Mouse (Mus musculus): Measurements from ENCODE around the gene Spi1. TPM values are rescaled to one million over a fixed set of nuclear protein-coding genes. Genes with fewer than 3 reads are reported as not detected.

Gene Spi1
- polyA plus RNA-seq, 1 experiment from 2014 or later, result 2.8 TPM

DNA sequence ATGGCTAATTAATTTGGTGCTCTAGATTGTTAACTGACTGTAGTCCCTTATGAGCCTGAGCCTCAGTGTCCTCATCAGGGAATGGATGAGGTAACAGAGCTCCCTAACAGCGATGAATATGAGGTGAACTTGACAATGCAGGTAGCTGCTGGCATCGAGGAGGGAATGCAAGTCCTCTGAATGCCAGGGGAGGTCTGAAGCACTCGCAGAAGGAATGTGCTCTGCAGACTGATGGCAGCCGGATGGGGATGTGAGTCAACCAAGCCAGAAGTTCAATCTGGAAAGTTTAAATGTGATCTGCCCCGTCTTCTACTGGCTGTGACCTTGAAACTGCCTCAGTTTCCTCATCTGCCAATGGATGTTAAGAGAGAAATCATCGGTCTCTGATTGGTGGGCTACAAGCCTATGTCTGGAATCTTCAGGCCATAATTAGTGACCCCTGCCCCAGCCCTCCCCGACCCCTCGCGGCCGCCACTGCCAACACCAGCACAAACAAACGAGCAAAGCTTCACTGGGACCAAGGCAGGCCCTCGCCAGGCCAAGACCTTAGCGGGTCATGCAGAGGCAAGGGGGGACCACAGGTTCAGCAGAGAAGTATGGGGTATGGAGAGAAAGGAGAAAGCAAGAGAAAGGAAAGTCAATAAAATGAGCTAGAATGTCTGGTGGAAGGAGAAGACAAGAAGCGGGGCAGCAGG, 12.7 kb upstream of the Spi1 start:
- peak; percentile 11 for ATAC-seq
- WGBS, result 12% methylated on average over 14 of the region's 14 CpGs
- peak overlapping the region; percentile 84 for H3K9ac ChIP-seq
- H3K4me2 ChIP-seq, result peak overlapping the region; percentile 88
- H3K4me1 ChIP-seq, result peaks cover 30% of the 10 kb centered on the region
- H3K9me3 ChIP-seq (replicated peaks), result no peaks in the 10 kb centered on the region
- peak overlapping the region; percentile 69 for H3K4me3 ChIP-seq
- H3K27me3 ChIP-seq, result no peaks in the 10 kb centered on the region
- H3K36me3 ChIP-seq (ENCODE audit: poor library complexity, severe bottlenecking), result peaks cover 21% of the 10 kb centered on the region
- peak overlapping the region; percentile 73 for H3K27ac ChIP-seq

DNA sequence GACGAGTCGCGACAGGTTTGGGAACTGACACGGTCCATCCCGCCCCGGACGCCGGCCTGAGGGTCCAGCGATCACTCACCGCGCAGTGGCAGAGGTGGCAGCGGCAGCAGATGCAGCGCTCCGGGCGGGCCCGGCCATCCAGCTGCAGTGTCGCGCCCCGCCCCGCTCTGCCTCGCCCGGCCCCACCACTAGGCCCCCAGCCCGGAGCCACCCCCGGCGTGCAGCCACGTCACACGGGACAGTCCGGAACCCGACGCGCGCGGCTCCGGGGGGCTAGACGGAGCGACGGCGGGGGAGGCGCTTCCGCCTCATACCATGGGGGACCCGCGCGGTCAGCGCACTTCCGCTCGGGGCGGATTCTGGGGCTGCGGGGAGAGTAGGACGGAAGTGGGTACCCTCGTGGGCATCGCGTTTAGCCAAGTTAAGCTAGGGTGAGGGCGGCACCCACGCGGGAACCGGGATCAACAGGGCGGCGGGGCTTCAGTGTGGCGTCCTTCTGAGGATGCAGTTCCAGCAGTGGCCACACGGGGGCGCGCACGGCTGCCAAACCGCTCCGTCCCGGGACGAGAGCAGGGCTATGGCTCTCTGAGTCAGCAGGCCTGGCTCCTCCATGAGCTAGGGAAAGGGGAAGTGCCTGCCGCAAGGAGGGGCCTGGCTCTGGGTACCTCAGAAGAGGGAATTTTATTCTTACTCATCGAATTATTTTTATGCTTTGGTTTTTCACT, 12.0 kb upstream of the Spi1 start, which contains the start of gene Slc39a13:
TSS of gene Slc39a13 (minus strand) at position 342 of the 725 bp plus-strand sequence.
- Histone ChIP-seq H3K27ac (peak within 1 kb of the TSS; percentile 73), H3K9me3 (replicated peaks) (no peaks in the 10 kb centered on the region), H3K27me3 (no peaks in the 10 kb centered on the region), H3K4me1 (peaks cover 30% of the 10 kb centered on the region), H3K4me2 (peak within 1 kb of the TSS; percentile 88), H3K36me3 (ENCODE audit: poor library complexity, severe bottlenecking) (peaks cover 13% of the 10 kb centered on the region), H3K4me3 (peak within 1 kb of the TSS; percentile 69), H3K9ac (peak within 1 kb of the TSS; percentile 84)
- peak; percentile 98 for ATAC-seq
- under 1% methylated on average over 59 of the region's 69 CpGs for WGBS

DNA sequence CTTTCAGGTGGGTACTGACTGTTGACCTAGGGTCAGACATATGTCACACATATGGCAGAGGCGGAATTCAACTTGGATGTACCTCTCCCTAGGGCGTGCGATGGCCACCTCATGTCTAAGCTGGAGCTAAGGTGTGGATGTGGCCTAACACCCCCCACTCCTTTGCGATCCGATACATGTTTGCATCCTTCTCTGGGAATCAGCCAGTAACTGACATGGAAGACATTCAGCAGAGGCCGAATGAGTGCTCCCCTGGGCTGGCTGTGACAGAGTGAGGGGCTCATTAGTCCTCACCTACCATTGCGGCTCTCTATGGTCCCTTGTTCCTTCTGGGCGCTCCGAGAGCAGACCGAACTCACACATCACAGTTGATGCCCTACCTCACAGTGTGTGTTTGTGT, 11.1 kb upstream of the Spi1 start:
- H3K9ac ChIP-seq, result peak overlapping the region; percentile 84
- H3K27me3 ChIP-seq, result 0 out of 2 replicates have a peak, but pooled peaks cover 3% of the 10 kb centered on the region
- H3K4me1 ChIP-seq, result peaks cover 26% of the 10 kb centered on the region
- H3K4me2 ChIP-seq, result peak overlapping the region; percentile 88
- H3K9me3 ChIP-seq (replicated peaks), result no peaks in the 10 kb centered on the region
- peak overlapping the region; percentile 73; the same call in 1 of the 2 replicates for H3K27ac ChIP-seq
- peak overlapping the region; percentile 69 for H3K4me3 ChIP-seq
- WGBS, result 86% methylated on average over 10 of the region's 10 CpGs
- peaks cover 6% of the 10 kb centered on the region; the same call in 1 of the 2 replicates for H3K36me3 ChIP-seq (ENCODE audit: poor library complexity, severe bottlenecking)
- 0 out of 2 replicates have a peak, but pooled peaks have one; percentile 3 for ATAC-seq

DNA sequence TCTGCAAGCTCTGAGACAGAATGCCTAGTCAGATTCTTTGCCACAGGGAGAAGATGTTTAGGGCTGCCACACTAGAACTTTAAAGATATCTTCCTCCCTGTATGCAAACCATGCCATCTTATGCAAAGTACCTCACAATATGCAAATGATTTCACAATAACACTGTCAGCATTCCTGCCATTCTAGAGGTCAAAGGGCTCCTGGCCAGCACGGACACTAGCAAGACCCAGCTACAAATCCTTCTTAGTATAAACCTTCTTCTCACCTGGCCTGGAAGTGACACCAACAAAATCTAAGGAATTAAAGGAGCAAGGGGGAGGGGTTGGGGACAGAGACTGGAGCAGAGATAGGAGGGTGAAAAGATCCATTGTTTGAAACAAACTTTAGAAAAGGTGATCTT, 10.1 kb upstream of the Spi1 start:
- peaks cover 3% of the 10 kb centered on the region; the same call in 1 of the 2 replicates for H3K36me3 ChIP-seq (ENCODE audit: poor library complexity, severe bottlenecking)
- no peak overlapping the region for H3K4me3 ChIP-seq
- no peak overlapping the region for H3K9ac ChIP-seq
- no peak for ATAC-seq
- no peaks in the 10 kb centered on the region for H3K9me3 ChIP-seq (replicated peaks)
- no peak overlapping the region for H3K4me2 ChIP-seq
- 50% methylated on average over 1 of the region's 1 CpGs for WGBS
- 0 out of 2 replicates have a peak, but pooled peaks cover 3% of the 10 kb centered on the region for H3K27me3 ChIP-seq
- peaks cover 26% of the 10 kb centered on the region for H3K4me1 ChIP-seq
- H3K27ac ChIP-seq, result no peak overlapping the region

DNA sequence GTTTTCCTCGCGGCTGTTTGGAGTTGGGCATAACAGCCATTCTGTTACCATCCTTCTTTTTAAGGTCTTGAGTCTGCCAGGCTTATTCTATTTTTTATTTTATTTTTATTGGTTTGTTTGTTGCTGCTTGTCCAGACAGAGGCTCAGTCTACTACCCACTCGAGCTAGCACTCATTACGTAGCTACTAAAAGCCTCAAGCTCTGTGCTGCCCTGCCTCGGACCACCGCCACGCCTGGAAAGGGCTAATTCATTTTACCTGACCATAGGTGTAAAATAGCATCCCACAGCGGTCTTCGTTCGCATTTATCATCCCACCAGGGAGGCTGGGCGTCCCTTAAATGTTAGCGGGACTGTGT, 4.3 kb upstream of the Spi1 start:
- Histone ChIP-seq H3K27ac (no peak overlapping the region), H3K4me3 (peak overlapping the region; percentile 49), H3K4me1 (peaks cover 14% of the 10 kb centered on the region), H3K4me2 (peak overlapping the region; percentile 87), H3K9me3 (replicated peaks) (no peaks in the 10 kb centered on the region), H3K27me3 (0 out of 2 replicates have a peak, but pooled peaks cover 5% of the 10 kb centered on the region), H3K9ac (peak overlapping the region; percentile 73), H3K36me3 (ENCODE audit: poor library complexity, severe bottlenecking) (no peaks in the 10 kb centered on the region)
- ATAC-seq, result no peak
- 16% methylated on average over 12 of the region's 12 CpGs for WGBS

DNA sequence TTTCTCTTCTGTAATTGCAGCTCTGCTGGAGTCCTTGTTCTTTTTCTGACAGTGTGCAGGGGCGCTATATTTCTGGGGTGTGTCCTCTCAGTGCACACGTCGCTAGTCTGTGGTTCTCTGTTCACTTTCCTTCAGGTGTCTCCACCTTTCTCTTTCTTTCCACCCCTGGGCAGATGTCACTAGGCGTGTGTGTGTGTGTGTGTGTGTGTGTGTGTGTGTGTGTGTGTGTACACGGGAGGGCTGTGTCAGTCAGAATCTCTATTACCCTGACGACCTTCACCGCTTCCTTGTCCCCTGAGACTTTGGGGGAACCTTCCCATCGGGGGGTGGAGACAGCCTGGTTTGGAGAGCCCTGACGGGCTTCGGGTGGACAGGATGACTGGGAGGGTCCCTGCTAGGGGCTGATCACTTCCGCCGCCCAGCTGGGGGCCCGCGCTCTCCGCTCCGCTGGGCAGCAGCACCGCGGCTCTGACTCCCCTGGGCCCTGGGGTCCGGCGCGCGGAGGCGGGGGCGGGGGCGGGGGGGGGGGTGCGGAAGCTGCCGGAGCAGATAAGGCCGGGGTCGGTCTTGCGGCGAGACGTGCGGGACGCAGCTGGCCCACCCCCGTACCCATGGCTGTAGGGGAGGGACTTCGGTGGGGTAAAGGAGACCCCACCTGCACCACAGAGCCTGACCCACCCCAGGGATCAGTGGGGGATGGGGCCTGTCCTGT, 3.7 kb upstream of the Spi1 start:
- Histone ChIP-seq H3K27ac (no peak overlapping the region), H3K9ac (peak overlapping the region; percentile 73), H3K9me3 (replicated peaks) (no peaks in the 10 kb centered on the region), H3K4me3 (peak overlapping the region; percentile 49), H3K4me1 (peaks cover 14% of the 10 kb centered on the region), H3K4me2 (peak overlapping the region; percentile 87), H3K36me3 (ENCODE audit: poor library complexity, severe bottlenecking) (no peaks in the 10 kb centered on the region), H3K27me3 (0 out of 2 replicates have a peak, but pooled peaks cover 5% of the 10 kb centered on the region)
- ATAC-seq, result peak; percentile 81
- 0% methylated on average over 27 of the region's 36 CpGs for WGBS

DNA sequence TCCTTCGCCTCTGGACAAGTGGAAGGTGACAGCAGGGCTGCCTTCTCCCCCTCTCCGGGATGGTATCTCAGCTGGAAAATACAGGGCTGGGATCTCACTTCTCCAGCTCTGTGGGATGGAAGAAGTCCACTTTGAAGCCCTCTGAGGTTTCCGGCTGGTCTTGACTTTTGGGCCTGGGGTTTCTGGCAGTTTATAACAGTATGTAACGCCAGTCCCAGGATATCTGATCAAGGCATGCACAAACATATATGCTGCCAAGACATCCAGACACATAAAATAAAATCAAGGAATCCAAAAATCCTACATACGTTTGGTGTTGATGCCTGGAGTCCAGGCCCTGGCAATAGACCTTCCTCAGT, 3.2 kb upstream of the Spi1 start:
- H3K27ac ChIP-seq, result no peak overlapping the region
- H3K9me3 ChIP-seq (replicated peaks), result no peaks in the 10 kb centered on the region
- ATAC-seq, result no peak
- H3K4me3 ChIP-seq, result peak overlapping the region; percentile 49
- peak overlapping the region; percentile 73 for H3K9ac ChIP-seq
- 36% methylated on average over 5 of the region's 5 CpGs for WGBS
- H3K36me3 ChIP-seq (ENCODE audit: poor library complexity, severe bottlenecking), result no peaks in the 10 kb centered on the region
- H3K4me2 ChIP-seq, result peak overlapping the region; percentile 87
- 0 out of 2 replicates have a peak, but pooled peaks cover 5% of the 10 kb centered on the region for H3K27me3 ChIP-seq
- H3K4me1 ChIP-seq, result peaks cover 14% of the 10 kb centered on the region

DNA sequence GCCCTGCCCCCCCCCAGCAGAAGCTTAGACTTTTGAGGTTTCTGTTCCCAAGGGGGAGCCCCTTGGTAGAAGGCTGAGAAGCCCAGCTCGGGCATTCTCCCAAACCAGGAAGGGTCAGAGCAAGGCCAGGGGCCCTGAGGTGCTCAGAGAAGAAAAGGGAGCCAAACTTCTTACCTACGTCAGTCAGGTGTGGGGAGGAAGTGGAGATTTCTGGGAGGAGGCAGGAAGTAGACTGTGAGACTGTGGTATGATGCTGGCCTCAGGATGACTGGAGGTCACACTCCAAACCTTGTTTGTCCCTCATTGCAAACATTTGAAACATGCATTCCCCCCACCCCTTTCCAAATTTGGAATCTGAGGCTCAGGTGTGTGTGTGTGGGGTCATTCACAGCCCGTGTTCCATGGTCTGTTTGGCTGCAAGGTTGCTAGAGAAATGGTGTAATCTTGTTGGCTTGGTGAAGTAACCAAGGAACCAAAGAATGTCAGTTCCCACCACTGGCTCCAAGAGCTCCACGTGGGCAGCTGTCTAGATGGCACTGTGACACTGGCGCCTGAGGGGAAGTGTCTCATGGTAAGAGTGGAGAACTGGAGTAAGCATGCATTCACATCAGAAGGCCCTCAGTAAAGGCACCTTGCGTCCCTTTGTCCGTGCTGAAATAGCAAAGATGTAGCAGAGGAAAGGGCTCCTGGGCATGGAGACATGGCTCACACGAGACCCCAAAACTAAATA, 1.2 kb upstream of the Spi1 start:
- no peaks in the 10 kb centered on the region for H3K36me3 ChIP-seq (ENCODE audit: poor library complexity, severe bottlenecking)
- no peak overlapping the region for H3K4me3 ChIP-seq
- no peak for ATAC-seq
- 86% methylated on average over 8 of the region's 8 CpGs for WGBS
- peaks cover 14% of the 10 kb centered on the region for H3K4me1 ChIP-seq
- H3K9me3 ChIP-seq (replicated peaks), result no peaks in the 10 kb centered on the region
- no peak overlapping the region for H3K4me2 ChIP-seq
- H3K27me3 ChIP-seq, result 0 out of 2 replicates have a peak, but pooled peaks cover 5% of the 10 kb centered on the region
- no peak overlapping the region for H3K9ac ChIP-seq
- no peak overlapping the region for H3K27ac ChIP-seq

DNA sequence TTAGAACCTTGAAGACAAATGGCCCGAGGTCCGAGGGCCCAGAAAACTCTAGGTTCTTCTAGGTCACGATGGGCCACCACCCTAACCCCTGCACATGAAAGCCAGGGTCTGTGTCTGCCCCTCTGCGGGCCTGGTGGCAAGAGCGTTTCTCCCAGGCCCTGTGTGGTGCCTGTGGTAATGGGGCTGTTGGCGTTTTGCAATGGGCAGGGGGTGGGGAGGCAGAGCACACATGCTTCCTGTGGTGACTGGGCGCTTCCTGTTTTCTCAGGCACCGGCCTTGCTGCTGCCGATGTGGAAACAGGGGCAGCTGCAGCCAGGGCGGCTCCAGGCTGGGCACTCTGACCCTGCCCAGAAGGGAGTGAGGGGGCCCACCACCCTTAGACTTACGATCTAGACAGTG, 654 bp downstream of the Spi1 start:
- 81% methylated on average over 11 of the region's 11 CpGs for WGBS
- H3K9me3 ChIP-seq (replicated peaks), result no peaks in the 10 kb centered on the region
- H3K9ac ChIP-seq, result no peak overlapping the region
- H3K4me3 ChIP-seq, result no peak overlapping the region
- peaks cover 13% of the 10 kb centered on the region for H3K4me1 ChIP-seq
- no peak overlapping the region for H3K27ac ChIP-seq
- 0 out of 2 replicates have a peak, but pooled peaks cover 5% of the 10 kb centered on the region for H3K27me3 ChIP-seq
- ATAC-seq, result no peak
- H3K36me3 ChIP-seq (ENCODE audit: poor library complexity, severe bottlenecking), result no peaks in the 10 kb centered on the region
- no peak overlapping the region for H3K4me2 ChIP-seq

DNA sequence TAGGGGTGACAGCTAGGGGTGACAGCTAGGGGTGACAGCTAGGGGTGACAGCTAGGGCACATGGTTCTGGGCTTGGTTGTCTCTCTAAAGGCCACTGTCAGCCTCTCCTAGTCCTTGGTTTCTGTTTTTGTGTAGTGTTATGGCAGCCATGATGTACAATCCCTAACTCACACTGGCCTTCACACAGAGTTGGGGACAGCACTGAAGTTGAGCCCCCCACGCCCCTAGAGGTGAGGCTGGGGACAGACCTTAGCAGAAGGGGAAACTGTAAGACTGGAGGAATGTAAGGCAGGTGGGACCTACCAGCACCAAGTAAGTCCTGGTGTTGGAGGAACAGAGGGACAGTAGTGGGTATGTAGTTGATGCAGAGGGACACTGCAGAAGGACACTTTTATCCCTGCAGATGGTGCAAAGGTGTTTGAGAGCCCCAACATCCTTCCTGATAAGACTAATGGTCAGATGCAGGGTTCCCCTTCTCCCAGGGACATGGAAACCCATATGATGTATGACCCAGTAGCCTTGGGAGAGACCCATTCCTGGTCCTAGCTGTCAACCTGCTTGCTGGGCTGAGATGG, 1.3 kb downstream of the Spi1 start:
- H3K27me3 ChIP-seq, result 0 out of 2 replicates have a peak, but pooled peaks cover 5% of the 10 kb centered on the region
- H3K4me1 ChIP-seq, result peaks cover 7% of the 10 kb centered on the region
- H3K4me3 ChIP-seq, result no peak overlapping the region
- H3K9ac ChIP-seq, result no peak overlapping the region
- H3K27ac ChIP-seq, result no peak overlapping the region
- no peaks in the 10 kb centered on the region for H3K36me3 ChIP-seq (ENCODE audit: poor library complexity, severe bottlenecking)
- no peaks in the 10 kb centered on the region for H3K9me3 ChIP-seq (replicated peaks)
- no peak for ATAC-seq
- 54% methylated on average over 1 of the region's 1 CpGs for WGBS
- no peak overlapping the region for H3K4me2 ChIP-seq

DNA sequence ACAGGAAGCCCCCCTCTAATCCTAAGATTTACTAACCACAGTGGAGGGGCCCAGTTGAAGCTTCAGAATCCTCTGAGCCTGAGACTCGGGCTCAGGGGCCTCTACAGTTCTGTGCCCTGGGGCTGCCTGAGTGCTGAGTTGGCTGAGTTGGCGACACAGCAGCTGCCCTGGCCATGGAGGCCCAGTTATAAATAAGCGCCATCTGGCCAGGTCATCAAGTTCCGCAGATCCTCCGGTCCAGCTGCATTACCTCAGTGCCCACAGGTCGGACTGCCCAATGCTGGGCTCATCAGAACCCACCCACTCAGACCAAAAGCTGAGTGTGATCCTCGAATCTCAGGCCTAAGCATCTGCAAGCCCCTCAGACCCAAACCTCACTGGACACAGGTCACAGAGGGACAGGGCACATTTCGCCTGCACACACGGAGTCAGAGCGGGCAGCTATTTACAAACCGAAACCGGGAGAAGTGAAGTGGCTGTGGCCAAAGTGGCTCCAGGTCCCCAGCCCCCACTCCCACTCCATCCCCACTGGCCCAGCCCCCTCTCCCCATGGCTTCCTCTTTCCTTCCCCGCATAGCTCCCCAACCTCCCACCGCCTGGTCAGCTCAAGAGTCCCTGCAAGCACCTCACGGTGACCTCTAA, 2.1 kb downstream of the Spi1 start:
- 0 out of 2 replicates have a peak, but pooled peaks cover 5% of the 10 kb centered on the region for H3K27me3 ChIP-seq
- H3K36me3 ChIP-seq (ENCODE audit: poor library complexity, severe bottlenecking), result no peaks in the 10 kb centered on the region
- H3K9ac ChIP-seq, result no peak overlapping the region
- 80% methylated on average over 15 of the region's 15 CpGs for WGBS
- no peaks in the 10 kb centered on the region for H3K9me3 ChIP-seq (replicated peaks)
- no peak overlapping the region for H3K4me3 ChIP-seq
- ATAC-seq, result no peak
- H3K27ac ChIP-seq, result no peak overlapping the region
- H3K4me1 ChIP-seq, result no peaks in the 10 kb centered on the region
- H3K4me2 ChIP-seq, result no peak overlapping the region
